Mouse (Mus musculus) brain, embryonic 14.5 days (tissue): ENCODE measurements around the gene Klk1. TPM values are rescaled to one million over a fixed set of nuclear protein-coding genes. Genes with fewer than 3 reads are reported as not detected.
"Not testable (repeated sequence)": the region's sequence is repeated elsewhere in the genome, so short reads cannot be mapped to it uniquely, and the experiment has no call there.

Experiments
- DNase-seq: peaks from one replicate; pipeline ENCODE4 v3.0.0-alpha.2; 2011; ENCODE audit warnings: low read depth
- CTCF ChIP-seq: fragments of 200-500 bp; IDR thresholded peaks from 2 replicates; pipeline ENCODE4 v1.5.1; 2012; ENCODE audit warnings: inconsistent platforms, mild to moderate bottlenecking, moderate library complexity, borderline replicate concordance; ENCODE audit not compliant: insufficient read depth, insufficient read length; ENCODE audit errors: extremely low read depth
- POLR2A ChIP-seq: fragments of 200-500 bp; IDR thresholded peaks from 2 replicates; pipeline ENCODE4 v1.6.1; 2012; ENCODE audit warnings: mild to moderate bottlenecking, inconsistent platforms, borderline replicate concordance; ENCODE audit not compliant: poor library complexity, insufficient read depth, insufficient read length, severe bottlenecking; ENCODE audit errors: extremely low read depth
- polyA plus RNA-seq: library from polyadenylated mRNA; depleted of rRNA; stranded (reverse); fragments of >200 nt; gene quantifications from 2 replicates; pipeline ENCODE4 v1.2.3, GENCODE M21; 2012; rRNA removed

Gene Klk1
- 0.16 TPM in 1 of 2 replicates, not detected in the other for polyA plus RNA-seq

DNA sequence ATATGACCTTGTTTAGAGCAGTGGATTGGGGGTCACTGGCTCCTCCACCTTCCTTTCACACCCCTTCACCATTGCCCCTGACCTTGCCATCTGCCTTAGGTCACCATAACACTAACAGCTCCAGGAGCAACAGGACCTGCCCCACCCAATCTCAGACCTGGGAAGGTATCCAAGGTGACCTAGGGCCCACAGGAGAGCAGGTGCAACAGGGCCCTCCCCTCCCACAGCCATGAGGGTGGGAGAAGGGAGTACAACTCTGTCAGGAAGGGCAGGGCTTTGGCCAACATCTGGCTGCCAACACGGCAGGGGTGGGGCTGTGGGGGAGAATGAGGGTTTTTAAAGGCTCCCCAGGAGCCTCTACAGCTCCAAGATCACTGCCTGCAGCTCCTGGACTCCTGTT lies at the start of gene Klk1:
Gene Klk1, plus strand, starts transcription at position 285 of the 400 bp plus-strand sequence.
- DNase-seq, result no peak
- TF ChIP-seq POLR2A (no peak), CTCF (no peak)

DNA sequence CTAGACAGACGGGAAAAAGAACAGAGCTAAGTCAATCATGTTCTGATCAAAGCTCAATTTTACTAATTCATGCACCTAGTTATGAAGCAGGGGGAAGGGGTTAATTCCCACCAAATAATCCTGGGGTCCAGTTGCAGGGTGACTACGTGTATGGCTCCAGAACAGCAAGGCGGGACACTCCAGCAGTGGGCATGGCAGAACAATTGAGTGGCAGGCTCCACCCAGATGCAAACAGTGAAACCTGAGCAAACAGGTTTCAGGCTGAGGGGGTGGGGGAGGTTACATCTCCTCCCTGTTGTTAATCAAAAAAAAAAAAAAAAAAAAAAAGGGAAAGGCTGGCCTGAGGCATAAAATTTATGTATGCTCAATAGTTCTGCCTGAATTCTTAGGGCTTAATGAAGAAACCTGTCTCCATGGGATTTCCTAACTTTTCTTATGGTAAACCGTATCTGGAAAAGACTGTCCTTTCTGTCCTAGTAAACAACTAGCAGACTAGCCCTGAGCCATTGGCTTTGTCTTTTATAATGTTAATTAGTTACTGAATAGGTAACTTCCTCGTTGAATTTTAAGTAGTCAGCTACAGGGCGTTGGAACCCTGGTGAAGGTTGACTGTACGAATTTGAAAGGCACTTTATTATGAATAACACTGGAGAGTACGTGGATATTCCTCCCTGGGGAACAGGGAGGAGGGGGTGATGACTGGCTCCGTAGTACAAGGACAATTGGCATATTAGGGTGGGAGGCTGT lies 45.7 kb upstream of the Klk1 start:
- DNase-seq, result peak; percentile 18
- TF ChIP-seq CTCF (no peak), POLR2A (no peak)

- DNase-seq, result not testable (repeated sequence)
These were observed 38.6 kb upstream of the Klk1 start for GRCm38 (mm10) chr7:44186516-44186915.

DNA sequence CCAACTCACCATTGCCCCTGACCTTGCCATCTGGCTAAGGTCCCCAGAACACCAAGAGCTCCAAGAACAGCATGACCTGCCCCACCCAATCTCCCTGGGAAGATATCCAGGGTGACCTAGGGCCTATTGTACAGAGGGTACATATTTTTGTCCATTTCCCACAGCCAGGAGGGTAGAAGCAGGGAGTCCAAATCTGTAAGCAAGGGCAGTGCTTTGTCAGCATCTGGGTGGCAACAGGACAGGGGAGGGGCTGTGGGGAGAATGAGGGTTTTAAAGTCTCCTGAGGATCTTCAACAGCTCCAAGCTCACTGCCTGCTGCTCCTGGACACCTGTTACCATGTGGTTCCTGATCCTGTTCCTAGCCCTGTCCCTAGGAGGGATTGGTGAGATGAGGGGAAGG lies 37.2 kb upstream of the Klk1 start, which contains the start of gene Klk1b24:
Gene Klk1b24, plus strand, starts transcription at position 301 of the 400 bp plus-strand sequence.
- not testable (repeated sequence) for DNase-seq

GRCm38 (mm10) chr7:44193466-44193865 lies 31.7 kb upstream of the Klk1 start:
- DNase-seq, result not testable (repeated sequence)

DNA sequence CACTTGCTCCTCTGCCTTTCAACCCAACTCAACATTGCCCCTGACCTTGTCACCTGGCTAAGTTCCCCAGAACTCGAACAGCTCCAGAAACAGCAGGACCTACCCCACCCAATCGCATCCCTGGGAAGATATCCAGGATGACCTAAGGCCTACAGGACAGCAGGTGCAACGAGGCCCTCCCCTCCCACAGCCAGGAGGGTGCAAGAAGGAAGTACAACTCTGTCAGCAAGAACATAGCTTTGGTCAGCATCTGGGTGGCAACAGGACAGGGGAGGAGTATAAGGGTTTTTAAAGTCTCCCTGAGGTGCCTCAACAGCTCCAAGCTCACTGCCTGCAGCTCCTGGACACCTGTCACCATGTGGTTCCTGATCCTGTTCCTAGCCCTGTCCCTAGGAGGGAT lies 27.3 kb upstream of the Klk1 start, which contains the start of gene Klk1b3:
Gene Klk1b3, plus strand, starts transcription at position 301 of the 400 bp plus-strand sequence.
- TF ChIP-seq CTCF (no peak), POLR2A (no peak)

GRCm38 (mm10) chr7:44207135-44207534 lies 18.0 kb upstream of the Klk1 start, which contains the start of gene Klk1b4:
Gene Klk1b4, plus strand, starts transcription at chr7:44207435.
- not testable (repeated sequence) for DNase-seq

More for the DNA sequence above, 27.3 kb upstream of the Klk1 start, which contains the start of gene Klk1b3:
- DNase-seq, result no peak

GRCm38 (mm10) chr7:44208307-44208706 lies 16.9 kb upstream of the Klk1 start:
- DNase-seq, result no peak
- TF ChIP-seq POLR2A (no peak), CTCF (no peak)

GRCm38 (mm10) chr7:44215645-44216044 lies 9.5 kb upstream of the Klk1 start, which contains the start of gene Klk1b5:
Gene Klk1b5, plus strand, starts transcription at chr7:44215945.
- DNase-seq, result no peak
- no peak for TF ChIP-seq CTCF

DNA sequence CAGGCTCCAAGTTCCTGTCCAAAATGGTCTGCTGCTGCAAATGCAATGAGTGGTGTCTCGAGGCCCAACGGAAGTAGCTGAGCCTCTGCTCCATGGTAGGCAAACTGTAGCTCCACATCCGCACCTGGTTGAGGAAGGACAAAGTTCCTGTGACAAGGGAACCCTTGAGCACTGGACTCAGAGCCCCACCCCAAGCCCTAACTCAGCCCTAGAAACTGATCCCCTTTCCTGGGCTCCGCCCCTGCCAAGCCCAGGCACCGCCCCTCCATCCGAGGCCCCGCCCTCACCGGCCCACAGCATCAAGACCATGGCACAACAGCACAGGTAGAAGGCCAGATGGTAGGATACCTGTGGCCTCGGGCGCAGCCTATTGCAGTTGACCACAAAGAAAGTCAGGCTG lies 3.6 kb upstream of the Klk1 start:
- not testable (repeated sequence) for DNase-seq

GRCm38 (mm10) chr7:44222335-44222734 lies 2.8 kb upstream of the Klk1 start:
- DNase-seq, result not testable (repeated sequence)

DNA sequence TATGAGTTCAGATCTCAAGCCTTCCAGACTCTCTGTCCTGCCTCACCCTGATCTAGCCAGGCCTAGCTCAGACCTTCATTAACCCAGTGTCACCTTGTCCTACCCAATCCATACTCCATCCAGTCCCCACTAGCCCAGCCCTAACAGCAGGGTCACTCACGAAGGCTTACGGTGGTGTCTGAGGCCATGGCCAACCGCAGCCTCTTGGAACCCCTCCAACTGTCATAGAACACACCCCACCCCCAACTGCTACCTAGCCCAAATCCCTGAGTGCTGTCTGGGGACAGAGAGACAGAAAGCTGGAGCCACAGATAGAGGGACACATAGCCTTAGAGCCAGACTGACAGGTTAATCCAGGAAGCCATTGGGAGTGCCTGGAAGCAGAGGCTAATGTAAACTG lies 10.7 kb downstream of the Klk1 start, which contains the start of gene Gm36864:
Gene Gm36864, plus strand, starts transcription at position 269 of the 400 bp plus-strand sequence.
- no peak for TF ChIP-seq CTCF
- no peak for TF ChIP-seq POLR2A
- no peak for DNase-seq

DNA sequence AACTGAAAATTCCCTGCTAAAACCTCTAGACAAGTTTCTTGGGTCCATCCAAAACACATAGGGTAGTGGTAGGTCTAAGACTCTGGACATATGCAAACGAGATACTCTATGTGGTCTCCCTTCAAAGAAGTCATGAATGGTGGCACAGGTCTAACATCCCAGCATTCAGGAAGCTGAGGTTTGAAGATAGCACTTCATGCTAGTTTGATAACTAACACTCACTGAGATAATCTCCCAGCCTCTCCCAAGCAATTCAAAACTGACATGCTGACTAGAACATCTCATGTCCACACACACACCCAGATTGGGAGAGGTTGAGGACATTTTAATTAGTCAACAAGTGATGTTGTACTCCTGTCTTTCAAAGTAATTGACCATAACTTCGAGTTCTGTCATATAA lies 14.8 kb downstream of the Klk1 start:
- no peak for DNase-seq

More for the DNA sequence above, 14.8 kb downstream of the Klk1 start:
- no peak for TF ChIP-seq CTCF
- no peak for TF ChIP-seq POLR2A
